Mouse (Mus musculus): ENCODE measurements at regions not wholly inside any gene's neighbourhood (a gene's known extent, or its start where the extent isn't known, plus 50 kb on each side); places are given as distances from the start of the nearest gene placed in this dataset.
"Not testable (repeated sequence)": the region's sequence is repeated elsewhere in the genome, so short reads cannot be mapped to it uniquely, and the experiment has no call there.

DNA sequence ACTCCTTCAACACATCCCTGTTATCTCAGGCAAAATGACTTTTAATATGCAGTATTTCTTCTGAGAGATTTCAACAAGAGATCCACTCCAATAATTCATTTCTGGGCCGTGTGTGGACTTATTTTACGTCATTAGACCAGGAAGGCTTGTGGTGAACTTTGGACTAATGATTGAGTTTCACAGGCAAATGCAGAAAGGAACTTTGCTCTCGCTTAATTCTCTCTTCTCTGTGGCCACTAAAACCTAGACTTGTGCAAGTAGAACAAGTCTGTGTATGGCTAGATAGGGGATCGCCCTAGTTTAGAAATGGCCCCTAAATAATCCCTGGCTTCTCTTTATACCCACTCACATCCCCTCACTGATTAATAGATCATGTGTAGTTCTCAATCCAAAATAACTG, 50.6 kb upstream of the Ppp1r12a start:
- no peak for DNase-seq (ENCODE audit: low spot score)

DNA sequence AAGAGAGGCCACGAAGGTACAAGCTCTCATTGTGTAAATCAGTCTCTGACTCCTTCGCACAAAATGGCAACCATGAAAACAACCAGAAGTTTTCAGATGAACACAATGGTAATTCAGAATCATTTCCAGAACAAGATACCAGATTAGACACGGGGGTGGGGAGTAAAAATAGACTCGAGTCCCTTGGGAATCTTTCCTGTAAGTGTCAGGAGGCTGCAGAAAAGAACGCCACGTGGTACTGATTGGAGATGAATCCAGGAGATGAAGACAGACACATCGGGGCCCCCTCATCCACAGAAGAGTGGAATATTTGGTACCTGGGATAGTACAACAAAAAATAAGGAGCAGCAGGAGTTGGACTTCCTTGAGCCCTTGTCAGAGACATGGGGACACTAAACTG, 51.1 kb upstream of the Ppp1r12a start:
- no peak for DNase-seq (ENCODE audit: low spot score)

DNA sequence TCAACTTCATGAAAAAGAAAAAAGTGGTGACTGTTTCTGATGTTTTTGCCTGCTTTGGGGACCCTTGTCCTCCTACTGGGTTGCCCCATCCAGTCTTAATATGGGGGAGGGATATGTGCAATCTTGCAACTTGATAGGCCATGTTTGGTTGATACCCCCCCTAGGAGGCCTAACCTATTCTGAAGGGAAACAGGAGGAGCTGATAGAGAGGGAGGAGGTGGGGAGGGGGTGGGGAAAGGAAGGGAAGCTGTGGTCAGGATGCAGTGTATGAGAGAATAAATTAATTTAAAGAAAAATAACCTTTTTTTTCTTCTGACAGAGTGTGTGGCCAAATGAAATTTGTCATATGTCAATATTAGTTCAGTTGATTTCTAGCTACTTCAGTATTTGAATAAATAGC, 51.8 kb upstream of the Ppp1r12a start:
- no peak for DNase-seq (ENCODE audit: low spot score)

DNA sequence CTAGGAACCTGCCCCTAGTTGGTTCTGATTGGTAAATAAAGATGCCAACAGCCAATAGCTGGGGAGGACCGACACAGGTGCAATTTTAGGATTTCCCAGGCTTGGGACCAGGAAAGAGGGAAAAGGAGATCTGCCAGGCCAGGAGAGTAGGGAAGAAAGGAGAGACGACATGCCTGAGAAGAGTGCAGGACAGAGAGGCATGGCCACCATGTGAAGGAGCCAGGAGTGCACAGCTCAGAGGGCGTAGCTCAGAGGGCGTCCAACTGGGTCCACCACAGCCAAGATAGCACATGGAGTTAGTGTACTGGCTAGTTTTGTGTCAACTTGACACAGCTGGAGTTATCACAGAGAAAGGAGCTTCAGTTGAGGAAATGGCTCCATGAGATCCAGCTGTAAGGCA, 53.5 kb upstream of the Ppp1r12a start:
- DNase-seq (ENCODE audit: low spot score): not testable (repeated sequence)

DNA sequence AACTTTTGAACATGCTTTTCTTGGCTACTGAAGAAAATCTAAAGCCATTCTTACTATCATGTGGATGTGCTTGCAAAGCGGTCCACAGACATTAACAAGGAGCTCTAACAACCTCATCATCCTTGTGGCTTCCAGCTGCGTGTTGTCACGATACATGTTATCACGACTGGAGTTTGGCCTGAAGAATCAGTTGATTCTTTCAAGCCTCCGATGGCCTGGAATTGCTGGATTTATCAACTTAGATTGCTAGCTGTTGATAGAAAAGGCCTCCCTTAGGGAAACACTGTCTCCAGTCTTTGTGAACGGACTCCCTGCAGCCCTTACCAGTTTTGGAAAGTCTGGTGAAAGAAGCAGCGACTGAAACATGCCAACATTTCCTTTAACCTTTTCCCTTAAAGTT, 60.5 kb upstream of the Ppp1r12a start:
- DNase-seq (ENCODE audit: low spot score): no peak

DNA sequence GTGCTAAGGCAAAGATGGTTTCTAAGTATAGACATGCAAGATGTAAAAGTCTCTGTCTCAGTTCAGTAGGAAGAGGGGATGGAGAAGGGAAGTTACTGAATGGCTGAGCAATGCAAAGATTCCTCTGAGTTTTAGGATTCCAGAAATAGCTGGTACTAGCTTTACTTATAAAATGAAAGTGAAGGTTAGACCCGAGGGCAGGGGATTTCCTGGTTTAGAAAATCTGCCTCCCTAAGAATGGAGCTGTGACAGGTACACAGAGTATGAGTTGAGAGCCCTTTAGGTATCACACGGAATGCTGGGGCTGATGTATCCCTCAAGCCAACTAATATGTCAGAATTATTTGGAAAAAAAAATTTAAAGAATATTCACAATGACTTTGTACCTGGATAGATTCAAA, 69.0 kb upstream of the Ppp1r12a start:
- no peak for DNase-seq (ENCODE audit: low spot score)

DNA sequence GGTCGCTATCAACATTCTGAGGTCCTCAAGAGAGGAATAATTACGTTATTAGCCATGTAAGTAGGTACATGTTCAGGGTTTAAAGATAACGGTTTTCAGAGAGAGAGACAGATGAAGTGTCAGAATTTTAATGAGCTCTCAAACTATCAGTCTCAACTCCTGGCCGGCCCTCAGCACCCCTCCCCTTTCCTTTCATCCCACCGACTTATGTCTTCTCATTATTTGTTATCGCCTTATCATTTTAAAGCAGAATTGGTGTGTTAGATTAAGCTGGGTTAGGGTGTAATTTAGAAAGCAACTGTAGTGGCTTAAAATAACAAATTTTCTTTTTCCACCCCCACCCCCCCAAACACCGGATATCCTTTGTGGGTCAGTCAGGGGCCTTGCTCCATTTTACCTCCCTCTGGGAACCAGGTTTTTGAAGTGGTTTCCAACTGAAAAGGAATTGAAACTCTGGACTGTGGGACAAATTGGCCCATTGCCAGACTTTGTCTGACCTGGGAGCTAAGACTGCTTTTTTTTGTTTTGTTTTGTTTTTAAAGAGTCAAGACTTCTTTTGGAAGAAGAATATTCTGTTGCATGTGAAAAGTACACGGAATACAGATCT, 72.5 kb upstream of the Ppp1r12a start:
- no peak for DNase-seq (ENCODE audit: low spot score)

DNA sequence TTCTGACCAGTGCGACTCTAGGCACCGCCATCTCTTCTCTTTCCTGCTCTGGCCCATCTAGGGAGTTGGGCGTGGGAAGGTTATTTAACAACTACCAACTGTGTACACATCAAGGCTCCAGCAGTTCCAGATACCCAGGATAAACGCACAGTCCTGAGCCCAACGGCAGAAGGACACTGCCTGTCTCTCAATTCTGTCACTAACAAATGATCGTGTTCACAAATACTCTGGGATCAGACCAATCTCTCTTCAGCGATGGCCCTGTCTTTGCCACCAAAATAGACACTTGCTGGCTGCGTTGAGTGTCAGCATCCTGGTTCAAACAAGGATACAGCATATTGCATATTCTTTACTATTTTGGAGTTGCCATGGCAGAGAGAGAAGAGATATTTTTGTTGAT, 73.1 kb upstream of the Ppp1r12a start:
- no peak for DNase-seq (ENCODE audit: low spot score)

DNA sequence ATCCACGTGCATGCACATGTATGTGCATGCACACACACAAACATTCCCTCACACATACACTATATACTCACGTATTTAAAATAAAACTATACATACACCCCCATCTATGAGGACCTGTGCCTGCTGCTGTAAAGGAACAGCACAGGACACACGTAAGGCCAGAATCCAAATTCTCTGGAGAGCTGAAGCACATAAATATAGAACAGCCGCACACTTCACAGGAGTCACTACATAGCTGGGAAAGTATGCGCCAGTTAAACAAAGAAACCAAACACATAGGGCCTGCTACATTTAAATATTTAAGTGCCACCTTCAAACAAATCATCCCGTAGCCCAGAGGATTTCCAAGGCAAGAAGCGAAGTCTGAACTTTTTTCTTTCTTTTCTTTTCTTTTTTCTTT, 73.8 kb upstream of the Ppp1r12a start:
- no peak for DNase-seq (ENCODE audit: low spot score)

DNA sequence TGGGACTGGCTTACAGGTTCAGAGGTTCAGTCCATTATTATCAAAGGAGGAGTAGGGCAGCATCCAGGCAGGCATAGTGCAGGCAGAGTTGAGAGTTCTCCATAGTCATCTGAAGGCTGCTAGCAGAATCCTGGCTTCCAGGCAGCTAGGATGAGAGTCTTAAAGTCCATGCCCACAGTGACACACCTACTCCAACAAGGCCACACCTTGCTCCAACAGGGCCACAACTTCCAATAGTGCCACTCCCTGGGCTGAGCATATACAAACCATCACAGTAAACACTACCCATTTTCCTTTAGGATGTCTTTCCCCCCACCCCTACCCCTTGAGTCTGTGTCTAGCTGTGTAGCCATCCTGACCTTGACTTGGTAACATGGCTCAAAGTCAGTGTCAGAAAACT, 78.8 kb upstream of the Ppp1r12a start:
- no peak for DNase-seq (ENCODE audit: low spot score)

DNA sequence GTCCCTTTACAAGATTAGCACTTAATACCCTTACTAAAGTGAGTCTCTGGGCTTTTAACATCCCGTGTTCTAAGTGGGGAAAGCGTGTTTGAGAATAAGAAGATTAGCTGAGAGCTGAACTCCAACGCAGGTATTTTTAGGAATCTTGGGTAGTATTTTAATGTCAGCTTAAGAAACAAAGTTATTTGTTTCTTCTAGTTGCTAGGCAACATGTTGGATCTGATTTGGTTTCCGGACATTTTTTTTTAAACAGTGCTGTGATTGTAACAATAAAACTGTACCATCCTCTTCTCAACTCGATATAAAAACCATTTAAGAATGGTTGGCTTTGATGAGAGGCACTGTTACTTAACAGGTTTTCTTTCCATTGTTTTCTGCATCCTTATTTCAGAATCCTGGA, 86.8 kb upstream of the Ppp1r12a start:
- no peak for DNase-seq (ENCODE audit: low spot score)

DNA sequence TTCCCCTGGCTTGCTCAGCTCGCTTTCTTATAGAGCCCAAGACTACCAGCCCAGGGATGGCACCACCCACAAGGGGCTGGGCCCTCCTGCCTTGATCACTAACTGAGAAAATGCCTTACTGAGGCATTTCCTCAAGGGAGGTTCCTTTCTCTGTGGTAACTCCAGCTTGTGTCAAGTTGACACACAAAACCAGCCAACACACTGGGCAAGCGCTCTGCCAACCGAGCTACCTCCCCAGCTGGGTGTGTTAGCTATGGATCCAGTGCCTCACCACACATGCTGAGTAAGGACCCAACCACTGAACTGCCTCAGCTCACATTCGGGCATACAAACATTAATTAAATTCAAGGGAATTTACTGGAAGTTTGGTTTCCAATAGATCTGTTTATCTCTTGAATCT, 88.2 kb upstream of the Ppp1r12a start:
- no peak for DNase-seq (ENCODE audit: low spot score)

DNA sequence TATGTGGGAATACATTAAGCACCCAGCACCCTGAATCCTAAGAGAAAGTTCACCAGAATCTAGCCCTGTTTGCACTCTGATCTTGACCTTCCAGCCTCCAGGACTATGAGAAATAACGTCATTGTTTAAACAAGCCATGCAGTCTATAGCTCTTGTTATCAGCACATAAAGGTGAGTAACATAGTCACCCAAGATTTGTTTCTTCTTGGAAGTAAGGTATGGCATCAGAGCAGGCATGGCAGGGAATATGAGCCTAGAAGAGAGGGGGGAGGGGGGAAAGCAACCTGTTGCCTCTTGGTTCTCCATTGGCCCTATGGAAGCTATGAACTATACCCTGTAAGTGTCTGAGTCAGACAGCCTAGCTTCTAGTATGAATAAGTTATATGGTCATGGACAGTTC, 89.8 kb upstream of the Ppp1r12a start:
- DNase-seq (ENCODE audit: low spot score): no peak

DNA sequence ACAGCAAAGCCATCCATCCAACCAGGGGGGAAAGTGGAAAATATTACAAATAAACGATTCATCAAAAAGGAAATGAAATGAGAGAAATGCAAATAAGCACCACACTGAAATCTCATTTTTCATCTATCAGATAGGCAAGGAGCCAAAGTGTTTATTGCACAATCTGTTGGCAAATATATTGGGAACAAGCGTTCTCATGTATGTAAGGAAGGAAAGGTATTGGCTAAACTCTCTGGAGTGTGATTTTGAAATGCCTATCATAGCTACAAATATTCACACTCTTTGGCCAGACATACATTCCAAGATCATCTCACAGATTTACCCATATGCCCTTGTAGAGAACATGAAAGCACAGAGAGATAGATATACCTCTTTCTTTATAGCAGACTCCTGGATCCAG, 90.6 kb upstream of the Ppp1r12a start:
- DNase-seq (ENCODE audit: low spot score): no peak

DNA sequence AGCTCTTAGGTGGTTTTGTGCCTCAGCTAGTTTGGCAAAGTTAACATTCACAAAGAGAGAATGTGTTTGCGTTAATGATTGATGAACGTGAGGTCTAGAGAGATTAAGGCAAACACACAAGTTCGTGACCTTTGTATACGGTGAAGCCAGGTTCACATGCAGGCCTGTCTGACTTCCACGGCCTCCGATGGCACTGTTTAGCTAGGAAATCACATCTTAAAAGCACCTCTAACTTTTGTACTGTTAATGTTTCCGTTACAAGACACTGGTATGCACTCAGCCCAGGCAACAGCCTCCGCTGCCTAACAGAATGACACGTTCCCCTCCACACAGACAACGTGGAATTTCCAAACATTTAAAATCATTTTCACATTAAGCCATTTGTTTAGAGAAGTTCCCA, 94.3 kb upstream of the Ppp1r12a start:
- peak; percentile 45 for DNase-seq (ENCODE audit: low spot score)

DNA sequence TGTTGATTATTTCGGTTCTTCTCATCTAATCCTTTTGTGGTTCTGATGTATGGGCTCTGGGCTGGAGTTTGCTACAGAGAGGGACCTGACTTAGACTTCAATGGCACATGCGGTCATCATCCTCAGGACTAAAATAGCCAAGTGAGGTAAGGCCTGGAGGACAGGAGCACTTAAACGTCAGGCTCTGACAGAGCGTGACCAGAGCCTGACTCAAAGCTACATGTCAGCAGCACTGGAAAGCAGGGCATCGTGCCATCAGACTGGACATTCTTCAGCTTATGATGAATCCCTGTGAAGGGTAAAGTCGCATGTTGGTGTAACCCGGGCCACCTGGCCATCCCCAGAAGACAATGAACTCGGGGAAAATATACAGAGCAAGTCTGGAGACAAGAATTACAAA, 95.8 kb upstream of the Ppp1r12a start:
- DNase-seq (ENCODE audit: low spot score): no peak

DNA sequence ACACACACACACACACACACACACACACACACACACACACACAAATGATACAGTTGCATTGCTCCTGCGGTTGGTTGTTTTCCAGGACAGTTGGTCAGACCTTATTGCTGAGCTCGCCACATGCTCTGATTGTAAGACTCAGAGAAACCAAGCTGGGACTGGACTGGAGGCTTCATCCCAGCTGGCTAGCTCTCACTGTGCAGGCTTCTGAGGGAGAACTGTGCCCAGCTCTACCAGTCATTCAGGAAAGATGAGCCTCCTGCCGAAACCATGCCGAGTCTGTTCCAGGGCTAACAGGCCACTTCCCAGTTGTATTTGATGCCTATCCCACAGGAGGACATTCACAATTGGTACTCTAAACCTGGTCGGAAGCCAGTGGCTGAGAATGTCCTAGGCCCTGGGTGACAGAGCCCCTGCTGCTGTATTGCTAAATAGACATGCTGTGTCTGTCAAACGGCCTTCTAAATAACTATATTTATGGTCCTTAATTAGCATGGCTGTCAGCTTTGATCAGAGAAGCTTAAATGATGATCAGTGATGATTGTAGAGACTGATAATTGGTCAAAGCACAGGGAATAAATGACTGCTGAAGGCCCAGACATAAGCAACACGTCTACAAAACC, 100.1 kb upstream of the Ppp1r12a start:
- DNase-seq (ENCODE audit: low spot score): no peak

DNA sequence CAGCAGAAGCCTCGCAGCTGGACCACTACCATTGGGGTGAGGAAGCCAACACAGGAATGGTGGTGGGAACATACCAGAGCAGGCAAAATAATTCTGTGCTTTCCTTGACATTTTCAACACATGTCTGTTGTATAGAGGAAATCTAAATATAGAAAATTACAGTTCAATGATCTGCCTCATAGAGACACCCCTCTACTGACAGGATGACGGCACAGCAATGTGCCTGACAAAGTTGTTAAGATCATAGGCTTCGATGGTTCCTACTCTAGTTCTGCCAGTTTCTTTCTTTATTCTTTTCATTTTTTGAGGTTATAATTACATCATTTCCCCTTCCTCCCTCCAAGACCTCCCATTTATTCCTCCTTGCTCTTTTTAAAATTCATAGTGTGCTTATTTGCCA, 101.4 kb upstream of the Ppp1r12a start:
- no peak for DNase-seq (ENCODE audit: low spot score)

DNA sequence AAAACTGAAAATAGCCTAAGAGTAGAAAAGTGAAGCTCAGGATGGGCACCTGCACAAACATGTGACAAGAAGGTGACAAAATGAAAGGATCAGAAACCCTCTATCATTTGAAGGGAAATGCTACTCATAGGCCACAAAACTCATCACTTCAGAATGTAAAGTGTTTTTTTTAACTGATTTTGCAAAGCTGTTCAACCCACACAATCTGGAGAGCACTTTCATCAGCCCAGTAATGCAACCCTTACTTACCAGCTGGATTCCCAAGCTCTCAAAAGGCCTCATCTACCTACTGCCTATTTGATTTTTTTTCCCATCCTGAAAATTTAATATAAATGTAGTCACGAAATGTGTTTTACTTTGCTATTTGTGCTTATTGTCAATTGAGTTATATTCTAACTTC, 110.4 kb upstream of the Ppp1r12a start:
- DNase-seq (ENCODE audit: low spot score): no peak

DNA sequence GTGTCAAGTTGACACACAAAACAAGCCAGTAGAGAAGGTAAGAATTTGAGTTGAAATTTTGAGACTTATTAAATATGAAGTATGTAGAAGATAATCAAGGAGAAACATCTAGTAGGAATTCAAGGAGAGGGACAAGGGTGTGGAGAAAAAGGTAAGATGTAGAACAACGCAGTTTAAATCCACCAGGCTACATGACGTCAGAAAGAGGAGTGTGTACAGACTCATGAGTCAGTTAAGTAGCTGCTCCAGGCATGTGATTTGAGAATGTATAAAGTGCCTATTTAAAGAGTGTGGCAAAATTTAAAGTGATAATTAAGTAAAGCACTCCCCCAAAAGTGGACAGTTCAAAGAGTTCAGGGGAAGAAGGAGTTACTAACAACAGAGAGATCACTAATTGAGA, 113.6 kb upstream of the Ppp1r12a start:
- DNase-seq (ENCODE audit: low spot score): no peak

DNA sequence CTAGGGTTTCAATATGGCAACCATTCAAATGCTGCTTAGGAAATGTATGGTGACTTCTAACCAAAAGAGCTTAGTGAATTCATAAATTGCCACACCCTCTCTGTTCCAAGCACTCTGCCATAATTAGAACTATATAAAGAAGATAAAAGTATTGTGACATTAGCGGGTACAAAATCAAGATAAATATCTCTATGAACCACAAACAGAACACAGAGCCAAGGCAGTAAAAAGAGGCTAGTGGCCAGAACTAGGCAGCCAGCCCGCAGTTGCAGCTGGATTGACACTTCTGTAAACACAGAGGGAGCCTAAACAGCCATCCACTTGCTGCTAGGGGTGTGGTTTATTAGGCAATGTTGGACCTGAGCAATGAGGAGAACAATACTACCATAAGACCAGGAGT, 118.5 kb upstream of the Ppp1r12a start:
- no peak for DNase-seq (ENCODE audit: low spot score)

DNA sequence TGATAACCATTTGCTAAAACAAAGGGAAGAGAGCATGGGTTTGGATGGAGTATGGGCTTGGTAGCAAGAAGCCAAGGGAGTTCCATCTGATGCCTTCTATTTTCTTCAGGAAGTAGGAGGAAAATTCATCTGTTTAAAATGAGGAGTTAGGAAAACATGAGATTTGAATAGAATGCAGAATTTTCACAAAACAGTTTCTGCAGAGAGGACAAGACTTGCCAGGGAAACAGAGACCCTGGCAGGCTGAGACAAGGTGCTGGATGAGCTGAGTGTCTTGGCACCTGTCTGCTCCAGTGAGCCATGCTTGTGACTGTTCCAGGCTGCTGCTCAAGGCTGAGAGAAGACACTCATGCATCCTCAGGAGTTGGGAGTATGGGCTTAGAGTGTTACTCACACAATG, 122.0 kb upstream of the Ppp1r12a start:
- no peak for DNase-seq (ENCODE audit: low spot score)

DNA sequence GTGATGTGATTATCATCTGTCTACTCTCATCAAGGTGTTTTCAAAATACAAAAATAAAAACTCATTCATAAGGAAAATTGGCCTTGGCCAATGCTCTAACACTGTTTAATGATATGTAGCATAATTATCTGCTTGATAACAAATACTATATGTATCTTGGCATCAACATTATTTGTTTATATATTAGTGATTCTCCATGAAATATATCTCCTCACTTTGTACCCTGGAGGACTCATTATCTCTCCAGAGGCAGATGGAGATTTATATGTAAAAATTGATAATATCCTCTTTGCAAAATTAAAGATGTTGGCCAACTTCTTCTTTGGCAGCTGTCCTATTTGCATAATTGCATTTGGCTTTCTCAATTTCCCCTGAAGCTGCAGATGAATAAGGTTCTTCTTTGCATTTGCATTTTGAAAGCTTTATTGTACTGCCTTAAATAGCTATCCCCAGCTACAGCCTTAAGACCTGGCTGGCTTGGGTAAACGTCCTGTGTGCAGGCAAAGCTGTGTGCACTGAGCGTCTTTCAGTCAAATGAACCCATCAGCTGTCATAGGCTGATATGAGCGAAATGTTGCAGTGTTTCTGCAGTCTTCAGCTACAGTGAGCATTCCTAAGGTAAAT, 124.7 kb upstream of the Otogl start:
- DNase-seq (ENCODE audit: low spot score): no peak

DNA sequence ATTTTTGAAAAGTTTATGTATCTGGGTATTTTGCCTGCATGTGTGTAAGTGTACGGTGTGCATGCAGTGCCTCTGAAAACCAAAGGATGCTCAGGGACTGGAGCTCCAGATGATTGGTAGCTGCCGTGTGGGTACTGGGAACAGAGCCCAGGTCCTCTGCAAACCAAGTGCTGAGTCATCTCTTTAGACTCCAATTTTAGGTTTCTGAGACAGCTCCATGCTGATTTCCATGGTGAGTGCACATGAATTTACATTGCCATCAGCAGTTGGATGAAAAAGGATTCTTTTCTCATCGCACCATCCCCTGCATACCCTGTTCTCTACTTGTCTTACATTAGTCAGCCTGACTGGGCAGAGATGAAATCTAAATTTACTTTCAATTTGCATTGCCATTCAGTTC, 122.1 kb upstream of the Otogl start:
- no peak for DNase-seq (ENCODE audit: low spot score)
